In genomic region chr7:116131390-116131789, GRCm38 (mm10) we compare ENCODE assay signal across 9 mouse cellular contexts. TPM values are rescaled to one million over a fixed set of nuclear protein-coding genes. Genes with fewer than 3 reads are reported as not detected.
DNase-seq lines count a peak whose midpoint lies in the region; ATAC-seq and TF ChIP-seq lines count a peak whose summit lies in the region.
"Had no signal": no experiment of that assay in that cellular context is flagged by ENCODE, and none has a peak within 500 bp of the region (broad histone marks: within the 10 kb centered on the region; RNA-seq: fewer than 3 reads in every experiment).

No protein-coding gene starts in this region.

- 13% methylated on average over 4 of the region's 4 CpGs for WGBS in heart, embryonic 13.5 days
- WGBS in kidney, adult 2 months, result 49% methylated on average over 4 of the region's 4 CpGs

- H3K4me2 ChIP-seq in heart, embryonic 13.5 days, result no peak overlapping the region

- H3K4me1 ChIP-seq in heart, embryonic 13.5 days, result peaks cover 23% of the 10 kb centered on the region
- no peaks in the 10 kb centered on the region for H3K4me1 ChIP-seq in kidney, adult 2 months (ENCODE audit: control insufficient read depth, insufficient read depth, low read length)

- peak overlapping the region; percentile 54 for H3K9ac ChIP-seq in heart, embryonic 13.5 days

- TF ChIP-seq CTCF in kidney, adult 2 months (conservative IDR thresholded peaks at IDR 0.05; ENCODE audit: insufficient read depth, insufficient read length, low read depth, low read length), result no peak

- H3K27me3 ChIP-seq in heart, embryonic 13.5 days (replicated peaks), result no peaks in the 10 kb centered on the region
- no peaks in the 10 kb centered on the region for H3K27me3 ChIP-seq in kidney, adult 2 months (replicated peaks; ENCODE audit: control insufficient read depth, insufficient read depth, low read length)

- H3K36me3 ChIP-seq in heart, embryonic 13.5 days, result peaks cover 70% of the 10 kb centered on the region
- H3K36me3 ChIP-seq in kidney, adult 2 months (ENCODE audit: control insufficient read depth, insufficient read depth, low read length), result peaks cover 3% of the 10 kb centered on the region

- no peak overlapping the region for H3K4me3 ChIP-seq in heart, embryonic 13.5 days
- no peak overlapping the region for H3K4me3 ChIP-seq in kidney, adult 2 months (ENCODE audit: insufficient read depth, low read depth, low read length)
- H3K4me3 ChIP-seq: myocyte had no signal

- H3K27ac ChIP-seq in heart, embryonic 13.5 days (replicated peaks), result peak overlapping the region; percentile 45
- no peak overlapping the region for H3K27ac ChIP-seq in kidney, adult 2 months (ENCODE audit: insufficient read depth, low read depth, low read length)

- no peaks in the 10 kb centered on the region for H3K9me3 ChIP-seq in heart, embryonic 13.5 days

- no peak for TF ChIP-seq POLR2A in kidney, adult 2 months (IDR thresholded peaks at IDR 0.05; ENCODE audit: low read depth, low read length)

- ATAC-seq in heart, embryonic 13.5 days (ENCODE audit: extremely low read depth, insufficient number of reproducible peaks, low FRiP score, low TSS enrichment), result no peak
- ATAC-seq in megakaryocyte-erythroid progenitor cell, adult 5-6 weeks (replicated peaks; ENCODE audit: low FRiP score, low TSS enrichment, poor library complexity, severe bottlenecking), result peak; percentile 35; the same call in 1 of the 2 replicates

- no peak for DNase-seq in heart, adult 11 months
- DNase-seq in ES-CJ7 (ENCODE audit: low read depth, low spot score), result peak; percentile 54
- peak; percentile 27 for DNase-seq in embryo, embryonic 9.5 days (ENCODE audit: extremely low spot score)
- DNase-seq in testis, postnatal 14 days (ENCODE audit: low spot score), result no peak
- DNase-seq in thymus, postnatal 14 days, result no peak
- DNase-seq in kidney, adult 2 months, result no peak

RNA-seq across cellular contexts. Expression of gene Gm4353, which starts 47.0 kb away (rescaled TPM):
- 0.11 and 0.52 TPM in 2 replicates for polyA plus RNA-seq in heart, embryonic 13.5 days (2015; fragmentation: Nextera tagmentation; extraction: Ambion mirVana)
- total RNA-seq in megakaryocyte-erythroid progenitor cell, adult 5-6 weeks (2014; fragmentation: Nextera tagmentation), result 2.1 TPM in 1 of 2 replicates, not detected in the other
- total RNA-seq in megakaryocyte-erythroid progenitor cell, adult 5-6 weeks (2017), result 1.3 and 4.0 TPM in 2 replicates
- polyA plus RNA-seq in kidney, adult 2 months (2012; rRNA removed), result 0.86 and 1.2 TPM in 2 replicates

Comparison
In these comparisons a context has a peak if more than half of its experiments do, and no peak if none do; other contexts are left out.
1. DNase-seq: peak in ES-CJ7 (single experiment) and embryo, embryonic 9.5 days (single experiment); none in heart, adult 11 months (single experiment), testis, postnatal 14 days (single experiment), thymus, postnatal 14 days (single experiment) and kidney, adult 2 months (single experiment).